Mouse (Mus musculus) liver, postnatal 0 days (tissue): ENCODE measurements at regions not wholly inside any gene's neighbourhood (a gene's known extent, or its start where the extent isn't known, plus 50 kb on each side); places are given as distances from the start of the nearest gene placed in this dataset.

ENCODE experiments used
- ATAC-seq: fragments of 200-750 bp; cut with Nextera tagmentation; 2 replicates; pipeline ENCODE4 v1.8.0; 2017; ENCODE audit warnings: mild to moderate bottlenecking, moderate library complexity
- DNase-seq: peaks from one replicate; pipeline ENCODE4 v3.0.0-alpha.2; 2016
- H3K27ac ChIP-seq: fragments of 300-500 bp; sonication (generic); 2 replicates; pipeline ENCODE4 v1.5.1; 2014; ENCODE audit warnings: antibody characterized with exemption, moderate library complexity, mild to moderate bottlenecking, low read depth
- H3K27me3 ChIP-seq: fragments of 300-500 bp; sonication (generic); 2 replicates; pipeline ENCODE4 v1.6.1; 2014; ENCODE audit warnings: low read length, control low read depth, mixed read lengths; ENCODE audit not compliant: insufficient read depth
- H3K36me3 ChIP-seq: fragments of 300-500 bp; sonication (generic); replicated peaks from 2 replicates; pipeline ENCODE4 v1.6.1; 2014; ENCODE audit warnings: mild to moderate bottlenecking, control low read depth, low read length, moderate library complexity, mixed read lengths; ENCODE audit not compliant: insufficient read depth
- H3K4me1 ChIP-seq: fragments of 300-500 bp; sonication (generic); 2 replicates; pipeline ENCODE4 v1.6.1; 2014; ENCODE audit warnings: antibody characterized with exemption, mild to moderate bottlenecking, control low read depth; ENCODE audit not compliant: insufficient read depth
- H3K4me2 ChIP-seq: fragments of 300-500 bp; sonication (generic); 2 replicates; pipeline ENCODE4 v1.6.1; 2014; ENCODE audit warnings: low read depth, mild to moderate bottlenecking, low read length, moderate library complexity, mixed read lengths
- H3K4me3 ChIP-seq: fragments of 300-500 bp; sonication (generic); 2 replicates; pipeline ENCODE4 v1.5.1; 2014; ENCODE audit warnings: low read depth, low read length
- H3K9ac ChIP-seq: fragments of 300-500 bp; sonication (generic); replicated peaks from 2 replicates; pipeline ENCODE4 v1.6.1; 2014; ENCODE audit warnings: mild to moderate bottlenecking, moderate library complexity
- H3K9me3 ChIP-seq: fragments of 300-500 bp; sonication (generic); 2 replicates; pipeline ENCODE4 v1.6.1; 2016; ENCODE audit warnings: mild to moderate bottlenecking, control low read depth, low read length, mixed read lengths
- CTCF ChIP-seq: sonication (generic); IDR thresholded peaks from 2 replicates; pipeline ENCODE4 v1.5.1; 2016; ENCODE audit warnings: antibody characterized with exemption, low read depth
- EP300 ChIP-seq: IDR thresholded peaks from 2 replicates; pipeline ENCODE4 v1.6.1; 2016; ENCODE audit warnings: antibody characterized with exemption, low read depth, mild to moderate bottlenecking
- WGBS: fragments of 180-500 bp; shearing (Covaris S2); extraction: QIAGEN DNeasy Blood & Tissue Kit; methylation state at CpG from one replicate; pipeline ENCODE4 v1.1.7; 2014; ENCODE audit not compliant: insufficient replicate concordance; 5-methylcytosine and 5-hydroxymethylcytosine counted together

DNA sequence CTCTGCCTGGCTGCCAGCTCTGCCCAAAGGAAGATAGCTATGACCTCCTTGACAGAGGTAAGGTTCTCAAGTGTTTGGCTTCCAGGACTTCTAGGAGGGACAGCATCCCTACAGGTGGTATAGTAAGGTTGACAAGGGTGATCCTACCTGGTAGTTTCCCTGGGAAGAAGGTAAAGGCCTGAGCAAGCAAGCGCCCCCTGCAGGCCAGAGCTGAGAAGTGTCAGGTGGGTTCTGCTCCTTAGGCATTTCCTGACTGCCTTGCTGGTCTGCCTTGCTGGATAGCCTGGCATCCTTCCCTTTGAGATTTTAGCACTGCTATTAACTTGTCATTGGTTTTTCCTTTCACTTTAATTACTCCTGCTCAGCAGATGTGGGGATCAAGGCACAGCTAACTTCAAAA, 70.4 kb upstream of the Camk1g start:
- WGBS = 17% methylated on average over 1 of the region's 1 CpGs
- DNase-seq = peak; percentile 67
- no peaks in the 10 kb centered on the region for H3K9me3 ChIP-seq

GRCm38 (mm10) chr1:193434281-193434680, 64.2 kb upstream of the Camk1g start:
- H3K27ac ChIP-seq = no peak overlapping the region
- no peak overlapping the region for H3K9ac ChIP-seq
- no peak for DNase-seq
- H3K4me1 ChIP-seq = no peaks in the 10 kb centered on the region
- no peaks in the 10 kb centered on the region for H3K27me3 ChIP-seq
- H3K36me3 ChIP-seq = no peaks in the 10 kb centered on the region
- WGBS = 67% methylated on average over 4 of the region's 4 CpGs
- H3K4me3 ChIP-seq = no peak overlapping the region
- H3K4me2 ChIP-seq = no peak overlapping the region
- H3K9me3 ChIP-seq = no peaks in the 10 kb centered on the region
- TF ChIP-seq CTCF = no peak
- no peak for TF ChIP-seq EP300
- no peak for ATAC-seq

More for the DNA sequence above, 70.4 kb upstream of the Camk1g start:
- H3K36me3 ChIP-seq = no peaks in the 10 kb centered on the region
- no peak overlapping the region for H3K27ac ChIP-seq
- TF ChIP-seq CTCF (peak; percentile 73), EP300 (no peak)
- no peak overlapping the region for H3K4me2 ChIP-seq
- ATAC-seq = no peak
- H3K4me1 ChIP-seq = no peaks in the 10 kb centered on the region
- no peaks in the 10 kb centered on the region for H3K27me3 ChIP-seq
- no peak overlapping the region for H3K4me3 ChIP-seq
- H3K9ac ChIP-seq = no peak overlapping the region

DNA sequence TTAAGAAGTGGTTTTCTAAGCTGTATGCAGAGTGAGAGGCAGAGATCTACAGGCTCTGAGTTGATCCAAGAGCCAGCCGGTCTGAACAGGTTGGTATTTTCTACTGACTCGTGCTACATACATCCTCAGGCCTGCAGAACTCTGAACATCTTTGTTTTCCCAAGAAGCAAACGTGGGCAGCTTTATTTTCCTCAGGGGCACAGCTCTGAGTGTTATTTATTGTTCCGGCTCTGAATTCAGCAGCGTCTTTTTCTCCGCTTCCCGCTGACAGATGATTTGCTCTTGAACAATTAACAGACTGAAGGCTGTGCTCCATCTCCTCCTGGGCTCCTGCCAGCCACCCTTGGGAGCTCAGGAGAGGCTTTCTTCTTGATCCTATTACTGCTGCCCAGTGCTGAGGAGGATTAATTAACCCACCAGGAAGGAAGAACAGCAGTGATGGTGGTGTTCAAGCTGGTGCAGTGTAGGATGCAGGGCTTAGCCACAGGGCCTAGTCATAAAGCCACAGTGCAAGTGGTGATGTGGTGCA, 63.5 kb upstream of the Camk1g start:
- Histone ChIP-seq H3K9ac (no peak overlapping the region), H3K4me2 (no peak overlapping the region), H3K4me3 (no peak overlapping the region), H3K36me3 (no peaks in the 10 kb centered on the region), H3K4me1 (no peaks in the 10 kb centered on the region), H3K9me3 (no peaks in the 10 kb centered on the region), H3K27me3 (no peaks in the 10 kb centered on the region), H3K27ac (no peak overlapping the region)
- ATAC-seq (no peak), DNase-seq (no peak)
- WGBS = 62% methylated on average over 7 of the region's 7 CpGs
- no peak for TF ChIP-seq EP300
- TF ChIP-seq CTCF = no peak

- H3K4me3 ChIP-seq = no peak overlapping the region
- H3K36me3 ChIP-seq = no peaks in the 10 kb centered on the region
- no peaks in the 10 kb centered on the region for H3K27me3 ChIP-seq
- DNase-seq (no peak), ATAC-seq (no peak)
- no peaks in the 10 kb centered on the region for H3K9me3 ChIP-seq
- no peak overlapping the region for H3K27ac ChIP-seq
- H3K4me1 ChIP-seq = no peaks in the 10 kb centered on the region
- H3K4me2 ChIP-seq = no peak overlapping the region
- H3K9ac ChIP-seq = no peak overlapping the region
- TF ChIP-seq CTCF = no peak
- TF ChIP-seq EP300 = no peak
- 57% methylated on average over 8 of the region's 8 CpGs for WGBS
Observed at GRCm38 (mm10) chr1:193430231-193430630, 60.1 kb upstream of the Camk1g start.

DNA sequence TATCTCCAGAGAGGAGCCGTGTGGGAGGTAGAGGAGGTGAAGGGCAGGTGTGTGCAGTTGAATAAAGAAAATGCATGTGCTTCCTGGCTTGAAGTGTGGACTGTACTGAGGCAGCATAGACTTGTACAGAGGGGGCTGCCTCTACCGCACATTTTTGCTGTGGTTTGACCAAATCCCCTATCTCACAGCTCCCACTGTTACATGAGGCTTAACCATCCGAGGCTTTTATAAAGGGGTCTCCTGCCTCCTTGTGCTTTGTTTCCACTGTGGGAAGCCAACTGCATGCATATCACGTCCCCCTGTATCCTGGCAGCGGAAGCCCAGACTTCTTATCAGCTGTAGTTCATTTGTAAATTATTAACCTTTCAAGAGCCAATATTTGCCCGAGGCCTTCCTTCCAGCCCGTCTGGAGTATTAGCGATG, 53.6 kb upstream of the Camk1g start:
- Histone ChIP-seq H3K27me3 (no peaks in the 10 kb centered on the region), H3K9ac (no peak overlapping the region), H3K4me3 (no peak overlapping the region), H3K4me1 (peaks cover 10% of the 10 kb centered on the region), H3K36me3 (no peaks in the 10 kb centered on the region), H3K9me3 (no peaks in the 10 kb centered on the region), H3K27ac (no peak overlapping the region), H3K4me2 (peak overlapping the region; percentile 26; the same call in 1 of the 2 replicates)
- ATAC-seq (peak; percentile 38; the same call in 1 of the 2 replicates), DNase-seq (no peak)
- WGBS = 25% methylated on average over 8 of the region's 8 CpGs
- TF ChIP-seq CTCF = no peak
- no peak for TF ChIP-seq EP300

DNA sequence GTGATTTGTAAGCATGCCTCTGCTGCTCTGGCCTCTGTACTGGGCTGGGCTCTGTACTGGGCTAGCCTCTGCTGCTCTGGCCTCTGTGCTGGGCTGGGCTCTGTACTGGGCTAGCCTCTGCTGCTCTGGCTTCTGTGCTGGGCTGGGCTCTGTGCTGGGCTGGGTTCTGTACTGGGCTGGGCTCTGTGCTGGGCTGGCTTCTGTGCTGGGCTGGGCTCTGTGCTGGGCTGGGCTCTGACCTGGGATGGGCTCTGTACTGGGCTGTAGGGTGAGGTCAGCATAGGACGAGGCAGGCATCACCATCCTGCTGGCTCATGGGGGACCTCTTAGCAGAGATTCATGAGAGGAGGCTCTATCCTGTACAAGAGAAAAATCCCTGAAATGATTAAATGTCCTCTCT, 52.8 kb upstream of the Camk1g start:
- H3K4me2 ChIP-seq = no peak overlapping the region
- DNase-seq = no peak
- H3K27me3 ChIP-seq = no peaks in the 10 kb centered on the region
- 56% methylated on average over 1 of the region's 1 CpGs for WGBS
- H3K9ac ChIP-seq = no peak overlapping the region
- no peak for ATAC-seq
- H3K36me3 ChIP-seq = no peaks in the 10 kb centered on the region
- H3K4me1 ChIP-seq = peaks cover 14% of the 10 kb centered on the region
- no peak for TF ChIP-seq EP300
- TF ChIP-seq CTCF = no peak
- H3K4me3 ChIP-seq = no peak overlapping the region
- no peak overlapping the region for H3K27ac ChIP-seq
- H3K9me3 ChIP-seq = no peaks in the 10 kb centered on the region

DNA sequence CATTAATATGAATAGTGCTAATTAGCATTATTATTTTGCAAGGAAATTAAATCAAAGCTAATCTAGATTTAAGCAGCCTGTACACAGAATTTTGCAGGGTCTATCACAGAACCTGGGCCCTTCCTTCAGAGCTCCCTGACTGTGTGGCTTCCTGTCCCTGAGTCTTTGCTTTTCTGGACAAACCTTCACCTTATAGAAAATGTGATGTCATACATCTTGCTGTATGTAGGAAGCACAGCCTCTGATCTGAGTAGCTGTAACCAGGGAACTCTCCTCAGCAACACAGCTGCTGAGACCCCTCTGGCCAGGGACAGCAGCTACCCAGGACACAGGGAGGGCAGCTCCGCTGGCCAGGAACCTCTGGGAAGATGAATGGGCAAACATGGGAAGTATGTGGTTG, 51.7 kb upstream of the Camk1g start:
- TF ChIP-seq EP300 (no peak), CTCF (no peak)
- WGBS = 68% methylated on average over 1 of the region's 1 CpGs
- ATAC-seq = no peak
- Histone ChIP-seq H3K27me3 (no peaks in the 10 kb centered on the region), H3K9ac (no peak overlapping the region), H3K4me2 (no peak overlapping the region), H3K27ac (no peak overlapping the region), H3K36me3 (no peaks in the 10 kb centered on the region), H3K4me1 (peaks cover 16% of the 10 kb centered on the region), H3K9me3 (no peaks in the 10 kb centered on the region), H3K4me3 (no peak overlapping the region)
- DNase-seq = no peak
